17 mouse cellular contexts compared by ENCODE assay signal in genomic region chr6:14122311-14122710, GRCm38 (mm10).
"Had no signal": no experiment of that assay in that cellular context is flagged by ENCODE, and none has a peak within 500 bp of the region (broad histone marks: within the 10 kb centered on the region; RNA-seq: fewer than 3 reads in every experiment).

No protein-coding gene starts in this region.

- H3K4me1 ChIP-seq: midbrain, embryonic 10.5 days; midbrain, embryonic 13.5 days; midbrain, embryonic 15.5 days; neural tube, embryonic 12.5 days had no signal

- H3K9me3 ChIP-seq: midbrain, embryonic 10.5 days; midbrain, embryonic 13.5 days; midbrain, embryonic 15.5 days; neural tube, embryonic 12.5 days had no signal

- H3K36me3 ChIP-seq: midbrain, embryonic 10.5 days; midbrain, embryonic 13.5 days; midbrain, embryonic 15.5 days; neural tube, embryonic 12.5 days had no signal

- DNase-seq: lung, adult 18-20 months; lung, embryonic 14.5 days; lung, postnatal 10 days; lung, postnatal 4 days; retina, postnatal 1 day; right cerebral cortex, adult 18-20 months; right cerebral cortex, postnatal 25 days; right cerebral cortex, postnatal 4 days; thymus, adult 18-20 months; thymus, postnatal 14 days; thymus, postnatal 36 days had no signal

- H3K4me3 ChIP-seq: midbrain, embryonic 10.5 days; midbrain, embryonic 13.5 days; midbrain, embryonic 15.5 days; myocyte; neural tube, embryonic 12.5 days had no signal

- H3K27ac ChIP-seq: liver, embryonic 14.5 days; midbrain, embryonic 10.5 days; midbrain, embryonic 13.5 days; midbrain, embryonic 15.5 days; neural tube, embryonic 12.5 days had no signal

- ATAC-seq: midbrain, embryonic 13.5 days; midbrain, embryonic 15.5 days had no signal

- H3K27me3 ChIP-seq: midbrain, embryonic 13.5 days; midbrain, embryonic 15.5 days; neural tube, embryonic 12.5 days had no signal

- H3K9ac ChIP-seq: liver, embryonic 14.5 days; lung, embryonic 14.5 days; midbrain, embryonic 13.5 days; midbrain, embryonic 15.5 days; neural tube, embryonic 12.5 days had no signal

- H3K4me2 ChIP-seq: lung, embryonic 14.5 days; midbrain, embryonic 13.5 days; midbrain, embryonic 15.5 days; neural tube, embryonic 12.5 days had no signal
